Mouse (Mus musculus) heart, embryonic 16.5 days (tissue): ENCODE measurements around the gene Sirpa. TPM values are rescaled to one million over a fixed set of nuclear protein-coding genes. Genes with fewer than 3 reads are reported as not detected.
A peak's percentile ranks its signal among the peaks of the same experiment; 100 is the strongest.

ENCODE experiments used
- ATAC-seq: fragments of 200-750 bp; cut with Nextera tagmentation; replicated peaks from 2 replicates; pipeline ENCODE4 v1.8.0; 2017; ENCODE audit warnings: moderate number of reproducible peaks; ENCODE audit not compliant: insufficient read depth, low FRiP score; ENCODE audit errors: extremely low read depth
- H3K27ac ChIP-seq: fragments of 300-500 bp; sonication (generic); 2 replicates; pipeline ENCODE4 v1.5.1; 2014; ENCODE audit warnings: mild to moderate bottlenecking, low read length, control low read depth, moderate library complexity
- H3K27me3 ChIP-seq: fragments of 300-500 bp; sonication (generic); 2 replicates; pipeline ENCODE4 v1.6.1; 2014; ENCODE audit warnings: low read length, mixed read lengths; ENCODE audit not compliant: control insufficient read depth, insufficient read depth
- H3K36me3 ChIP-seq: fragments of 300-500 bp; sonication (generic); 2 replicates; pipeline ENCODE4 v1.6.1; 2014; ENCODE audit not compliant: control insufficient read depth, insufficient read depth
- H3K4me1 ChIP-seq: fragments of 300-500 bp; sonication (generic); 2 replicates; pipeline ENCODE4 v1.6.1; 2014; ENCODE audit warnings: low read length, mixed read lengths; ENCODE audit not compliant: control insufficient read depth, insufficient read depth
- H3K4me2 ChIP-seq: fragments of 300-500 bp; sonication (generic); 2 replicates; pipeline ENCODE4 v1.6.1; 2014; ENCODE audit warnings: low read depth, mild to moderate bottlenecking, control low read depth, low read length
- H3K4me3 ChIP-seq: fragments of 300-500 bp; sonication (generic); 2 replicates; pipeline ENCODE4 v1.5.1; 2014; ENCODE audit warnings: mild to moderate bottlenecking, control low read depth, low read length
- H3K9ac ChIP-seq: fragments of 300-500 bp; sonication (generic); 2 replicates; pipeline ENCODE4 v1.6.1; 2014; ENCODE audit warnings: low read length, control low read depth
- H3K9me3 ChIP-seq: fragments of 300-500 bp; sonication (generic); replicated peaks from 2 replicates; pipeline ENCODE4 v1.6.1; 2016; ENCODE audit warnings: low read length; ENCODE audit not compliant: control insufficient read depth
- WGBS: fragments of 180-500 bp; shearing (Covaris S2); extraction: QIAGEN DNeasy Blood & Tissue Kit; methylation state at CpG from one replicate; pipeline ENCODE4 v1.1.7; 2014; 5-methylcytosine and 5-hydroxymethylcytosine counted together
- polyA plus RNA-seq: library from polyadenylated mRNA; unstranded; fragments of >200 nt; fragmentation: Nextera tagmentation; extraction: Ambion mirVana; gene quantifications from 2 replicates; pipeline ENCODE4 v1.2.1, GENCODE M21; 2015

Sirpa gene
- polyA plus RNA-seq, 1 experiment from 2014 or later = 14.7 TPM

DNA sequence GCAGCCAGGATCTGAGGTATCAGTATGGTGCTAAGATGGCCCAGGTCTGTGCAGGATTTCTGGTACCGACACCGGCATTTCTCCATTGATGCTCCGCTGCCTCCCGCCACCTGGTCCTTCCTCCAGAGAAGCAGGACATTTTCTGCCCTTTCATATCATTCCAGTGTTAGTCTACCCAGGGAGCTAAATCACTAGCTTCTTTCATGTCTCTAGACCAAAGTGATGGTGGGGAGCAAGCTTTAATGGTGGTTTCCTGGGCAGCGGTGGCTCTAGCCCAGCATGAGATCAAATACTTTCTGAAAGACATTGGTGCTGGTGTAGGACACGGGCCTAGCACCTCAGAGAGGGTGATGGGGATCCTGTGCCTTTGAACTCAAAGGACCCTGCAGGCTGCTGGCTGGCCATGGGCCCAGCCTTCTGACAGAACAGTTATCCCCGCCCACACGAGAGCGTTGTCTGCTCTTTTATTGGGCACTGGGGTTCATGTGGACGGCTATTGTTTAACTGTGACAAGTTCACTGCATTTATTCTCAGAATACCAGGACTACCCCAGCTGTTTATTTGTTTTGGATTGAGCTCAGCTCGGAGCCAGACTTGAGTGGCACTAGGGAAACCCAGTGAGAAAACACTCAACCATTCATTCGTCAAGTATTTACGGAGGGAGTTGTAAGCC is 31.7 kb downstream of the Sirpa start:
- Histone ChIP-seq H3K9ac (no peak overlapping the region), H3K4me3 (no peak overlapping the region), H3K4me1 (peaks cover 8% of the 10 kb centered on the region; the same call in 1 of the 2 replicates), H3K9me3 (no peaks in the 10 kb centered on the region), H3K27me3 (no peaks in the 10 kb centered on the region), H3K27ac (no peak overlapping the region), H3K4me2 (no peak overlapping the region), H3K36me3 (0 out of 2 replicates have a peak, but pooled peaks cover 3% of the 10 kb centered on the region)
- ATAC-seq = 0 out of 2 replicates have a peak, but pooled peaks have one; percentile 26
- WGBS = 67% methylated on average over 13 of the region's 13 CpGs

DNA sequence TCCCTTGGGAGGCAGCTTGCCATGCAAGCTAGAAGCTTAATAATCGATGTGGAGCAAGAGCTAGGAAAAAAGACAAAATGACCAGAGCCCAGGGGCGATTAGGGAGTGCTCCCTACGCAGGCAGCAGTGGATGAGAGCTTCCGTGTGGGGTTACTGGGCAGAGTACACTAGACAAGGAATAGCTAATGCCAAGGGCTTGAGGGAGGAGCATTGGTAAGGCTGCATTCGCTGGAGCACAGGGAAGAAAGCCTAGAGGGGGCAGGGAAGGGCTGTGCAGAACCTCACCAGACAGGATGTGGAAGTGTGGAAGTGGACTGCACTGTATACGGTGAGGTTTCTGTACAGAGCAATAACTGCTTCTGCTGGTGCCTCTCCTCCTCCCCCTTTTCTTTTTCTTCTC is 32.3 kb downstream of the Sirpa start:
- Histone ChIP-seq H3K4me2 (no peak overlapping the region), H3K9me3 (no peaks in the 10 kb centered on the region), H3K4me3 (no peak overlapping the region), H3K27me3 (no peaks in the 10 kb centered on the region), H3K4me1 (peaks cover 8% of the 10 kb centered on the region; the same call in 1 of the 2 replicates), H3K27ac (no peak overlapping the region), H3K36me3 (no peaks in the 10 kb centered on the region), H3K9ac (no peak overlapping the region)
- WGBS = 56% methylated on average over 6 of the region's 6 CpGs
- 0 out of 2 replicates have a peak, but pooled peaks have one; percentile 12 for ATAC-seq

DNA sequence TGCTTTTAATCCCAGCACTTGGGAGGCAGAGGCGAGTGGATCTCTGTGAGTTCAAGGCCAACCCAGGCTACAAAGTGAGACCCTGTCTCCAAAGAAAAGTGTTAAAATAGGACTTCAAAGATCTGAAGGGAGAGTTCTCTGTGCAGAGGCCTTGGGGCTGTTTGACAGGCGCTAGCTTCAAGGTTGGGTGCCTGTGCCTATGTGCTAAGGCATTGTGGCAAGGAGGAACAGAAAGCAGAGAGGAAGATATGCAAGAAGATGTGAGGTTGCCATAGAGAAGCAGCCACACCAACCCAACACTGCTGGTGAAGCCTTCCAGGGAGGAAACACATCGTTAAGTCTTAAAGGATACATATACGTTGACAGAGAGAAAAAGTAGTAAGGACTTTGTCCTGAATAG is 33.2 kb downstream of the Sirpa start:
- Histone ChIP-seq H3K9me3 (no peaks in the 10 kb centered on the region), H3K4me3 (no peak overlapping the region), H3K27me3 (no peaks in the 10 kb centered on the region), H3K9ac (no peak overlapping the region), H3K4me2 (no peak overlapping the region), H3K27ac (no peak overlapping the region), H3K36me3 (no peaks in the 10 kb centered on the region), H3K4me1 (peaks cover 8% of the 10 kb centered on the region; the same call in 1 of the 2 replicates)
- WGBS = 91% methylated on average over 4 of the region's 4 CpGs
- no peak for ATAC-seq

DNA sequence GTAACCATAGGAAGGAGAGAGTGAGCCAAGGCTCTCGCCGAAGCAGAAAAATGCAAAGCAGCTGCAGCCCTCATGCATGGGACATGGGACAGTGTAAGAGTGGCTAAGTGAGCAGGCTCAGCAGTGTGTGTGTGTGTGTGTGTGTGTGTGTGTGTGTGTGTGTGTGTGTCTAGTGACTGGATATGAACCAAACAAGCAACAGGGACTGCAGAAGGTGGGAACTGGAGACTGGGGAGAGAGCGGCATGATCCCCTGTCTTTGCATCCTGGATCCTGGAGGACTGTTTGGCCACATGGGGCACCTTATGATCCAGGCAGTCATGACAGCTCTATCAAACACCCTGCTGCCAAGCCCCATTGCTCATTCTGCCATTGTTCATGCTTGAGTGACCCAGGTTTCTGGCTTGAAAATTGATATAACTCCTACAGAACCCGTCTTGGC is 34.0 kb downstream of the Sirpa start:
- Histone ChIP-seq H3K4me1 (peaks cover 12% of the 10 kb centered on the region), H3K36me3 (no peaks in the 10 kb centered on the region), H3K4me2 (no peak overlapping the region), H3K9me3 (no peaks in the 10 kb centered on the region), H3K9ac (no peak overlapping the region), H3K27me3 (no peaks in the 10 kb centered on the region), H3K27ac (no peak overlapping the region), H3K4me3 (no peak overlapping the region)
- 86% methylated on average over 4 of the region's 4 CpGs for WGBS
- ATAC-seq = no peak

DNA sequence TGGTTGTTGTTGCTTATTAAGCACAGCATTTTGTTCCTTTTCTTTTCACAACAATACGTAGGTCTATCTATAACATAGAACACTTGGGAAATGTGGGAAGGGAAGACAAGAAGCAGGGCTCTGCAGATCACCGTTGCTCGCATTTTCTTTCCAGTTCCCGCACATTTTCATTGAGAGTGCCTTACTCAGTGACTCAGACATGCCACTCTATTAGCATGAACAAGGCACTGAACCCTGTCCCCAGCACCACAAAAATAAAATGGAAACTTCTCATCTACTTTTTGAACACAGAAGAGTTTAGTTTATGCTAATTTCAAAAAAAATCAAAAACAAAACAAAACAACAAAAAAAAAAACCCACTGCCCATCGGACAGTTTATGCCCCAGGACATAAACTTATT is 34.5 kb downstream of the Sirpa start:
- Histone ChIP-seq H3K9me3 (no peaks in the 10 kb centered on the region), H3K9ac (no peak overlapping the region; the same call in 1 of the 2 replicates), H3K4me2 (peak overlapping the region; percentile 55), H3K27ac (no peak overlapping the region; the same call in 1 of the 2 replicates), H3K4me1 (peaks cover 13% of the 10 kb centered on the region), H3K4me3 (no peak overlapping the region; the same call in 1 of the 2 replicates), H3K27me3 (no peaks in the 10 kb centered on the region), H3K36me3 (no peaks in the 10 kb centered on the region)
- 96% methylated on average over 5 of the region's 5 CpGs for WGBS
- no peak for ATAC-seq

DNA sequence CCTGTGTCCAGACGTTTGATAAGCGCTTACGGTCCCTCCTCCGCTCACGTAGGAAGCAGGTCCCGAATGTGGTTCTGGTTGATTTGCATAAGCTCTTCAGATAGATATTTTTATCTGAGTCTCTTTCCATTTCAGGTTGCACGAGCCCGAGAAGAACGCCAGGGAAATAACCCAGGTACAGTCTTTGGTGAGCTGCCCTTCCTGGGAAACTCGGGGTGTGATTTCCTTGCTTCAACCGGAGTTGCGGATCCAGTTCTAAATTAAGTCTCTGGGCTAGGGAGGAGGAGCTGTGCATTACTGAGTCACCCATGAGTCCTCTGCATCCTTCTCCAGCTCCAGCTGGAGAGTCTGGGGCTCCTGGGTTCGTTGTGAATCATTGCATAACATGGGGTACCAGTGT is 35.2 kb downstream of the Sirpa start:
- peak overlapping the region; percentile 55 for H3K4me2 ChIP-seq
- H3K27ac ChIP-seq = peak overlapping the region; percentile 62
- H3K4me3 ChIP-seq = peak overlapping the region; percentile 33
- peak overlapping the region; percentile 12; the same call in 1 of the 2 replicates for H3K9ac ChIP-seq
- 36% methylated on average over 13 of the region's 13 CpGs for WGBS
- H3K36me3 ChIP-seq = no peaks in the 10 kb centered on the region
- ATAC-seq = no peak
- H3K9me3 ChIP-seq = no peaks in the 10 kb centered on the region
- no peaks in the 10 kb centered on the region for H3K27me3 ChIP-seq
- H3K4me1 ChIP-seq = peaks cover 13% of the 10 kb centered on the region

- no peak for ATAC-seq
- H3K27ac ChIP-seq = no peak overlapping the region
These were observed 36.0 kb downstream of the Sirpa start for GRCm38 (mm10) chr2:129628456-129629185.

GRCm38 (mm10) chr2:129629786-129630531 is 37.3 kb downstream of the Sirpa start:
- H3K36me3 ChIP-seq = no peaks in the 10 kb centered on the region
- 90% methylated on average over 15 of the region's 15 CpGs for WGBS

More at GRCm38 (mm10) chr2:129628456-129629185, 36.0 kb downstream of the Sirpa start:
- Histone ChIP-seq H3K36me3 (no peaks in the 10 kb centered on the region), H3K4me1 (peaks cover 18% of the 10 kb centered on the region), H3K4me2 (no peak overlapping the region), H3K9ac (no peak overlapping the region), H3K27me3 (no peaks in the 10 kb centered on the region), H3K4me3 (no peak overlapping the region), H3K9me3 (no peaks in the 10 kb centered on the region)
- WGBS = 88% methylated on average over 6 of the region's 6 CpGs

More at GRCm38 (mm10) chr2:129629786-129630531, 37.3 kb downstream of the Sirpa start:
- Histone ChIP-seq H3K9me3 (no peaks in the 10 kb centered on the region), H3K4me1 (peaks cover 10% of the 10 kb centered on the region; the same call in 1 of the 2 replicates), H3K4me3 (no peak overlapping the region), H3K9ac (no peak overlapping the region), H3K4me2 (no peak overlapping the region), H3K27me3 (no peaks in the 10 kb centered on the region), H3K27ac (no peak overlapping the region)
- ATAC-seq = no peak
